Mouse (Mus musculus) kidney, adult 2 months (tissue): ENCODE measurements around the gene Slc7a9. TPM values are rescaled to one million over a fixed set of nuclear protein-coding genes. Genes with fewer than 3 reads are reported as not detected.
A peak's percentile ranks its signal among the peaks of the same experiment; 100 is the strongest.

Experiments used
- DNase-seq: peaks from one replicate; pipeline ENCODE4 v3.0.0; 2021
- H3K27ac ChIP-seq: fragments of 200-500 bp; 2 replicates; pipeline ENCODE4 v1.5.1; 2012; ENCODE audit warnings: low read depth, low read length, control low read depth, inconsistent platforms; ENCODE audit not compliant: insufficient read depth
- H3K27me3 ChIP-seq: fragments of 200-500 bp; replicated peaks from 2 replicates; pipeline ENCODE4 v1.6.1; 2012; ENCODE audit warnings: mild to moderate bottlenecking, moderate library complexity, low read length, inconsistent platforms; ENCODE audit not compliant: control insufficient read depth, insufficient read depth
- H3K36me3 ChIP-seq: fragments of 200-500 bp; 2 replicates; pipeline ENCODE4 v1.6.1; 2012; ENCODE audit warnings: mild to moderate bottlenecking, moderate library complexity, low read length, inconsistent platforms; ENCODE audit not compliant: control insufficient read depth, insufficient read depth
- H3K4me1 ChIP-seq: fragments of 200-500 bp; 2 replicates; pipeline ENCODE4 v1.6.1; 2011; ENCODE audit warnings: low read length; ENCODE audit not compliant: control insufficient read depth, insufficient read depth
- H3K4me3 ChIP-seq: fragments of 200-500 bp; 2 replicates; pipeline ENCODE4 v1.5.1; 2011; ENCODE audit warnings: mild to moderate bottlenecking, low read depth, low read length, control low read depth; ENCODE audit not compliant: insufficient read depth
- CTCF ChIP-seq: fragments of 200-500 bp; conservative IDR thresholded peaks from 2 replicates; pipeline ENCODE4 v1.5.1; 2011; ENCODE audit warnings: low read depth, mild to moderate bottlenecking, control low read depth, low read length, moderate library complexity, mixed read lengths; ENCODE audit not compliant: insufficient read depth, insufficient read length
- POLR2A ChIP-seq: fragments of 200-500 bp; IDR thresholded peaks from one replicate; pipeline ENCODE4 v1.6.1; 2011; ENCODE audit warnings: low read depth, low read length, control low read depth
- WGBS: fragments of 180-500 bp; shearing (Covaris S2); methylation state at CpG from one replicate; pipeline ENCODE4 v1.1.7; 2018; 5-methylcytosine and 5-hydroxymethylcytosine counted together
- polyA plus RNA-seq: library from polyadenylated mRNA; depleted of rRNA; stranded (reverse); fragments of >200 nt; gene quantifications from 2 replicates; pipeline ENCODE4 v1.2.3, GENCODE M21; 2012

Gene Slc7a9
- polyA plus RNA-seq, 1 experiment: 329 TPM

DNA sequence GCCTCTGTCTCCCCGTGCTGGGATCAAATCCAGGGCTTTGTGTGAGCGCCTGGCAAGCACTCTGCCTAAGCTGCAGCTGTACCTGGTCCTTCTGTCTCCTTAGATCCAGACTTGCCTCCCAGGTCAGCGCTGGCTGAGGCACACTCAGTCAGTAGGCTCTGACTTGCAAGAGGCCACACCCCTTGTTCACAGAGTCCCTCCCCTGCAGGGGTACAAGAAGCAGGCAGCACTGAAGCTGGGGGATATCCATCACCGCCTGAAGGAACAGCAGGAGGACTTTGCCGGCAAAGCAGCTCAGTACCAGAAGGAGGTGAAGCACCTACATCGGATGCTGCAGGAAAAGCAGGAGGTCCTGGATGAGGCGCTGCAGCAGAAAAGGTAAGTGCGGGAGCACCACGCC, 13.3 kb upstream of the Slc7a9 start:
- Histone ChIP-seq H3K36me3 (no peaks in the 10 kb centered on the region; the same call in none of the 2 replicates), H3K27ac (no peak overlapping the region), H3K4me3 (no peak overlapping the region), H3K27me3 (no peaks in the 10 kb centered on the region), H3K4me1 (no peaks in the 10 kb centered on the region)
- no peak for DNase-seq
- TF ChIP-seq POLR2A: no peak
- TF ChIP-seq CTCF: no peak
- 92% methylated on average over 9 of the region's 9 CpGs for WGBS

DNA sequence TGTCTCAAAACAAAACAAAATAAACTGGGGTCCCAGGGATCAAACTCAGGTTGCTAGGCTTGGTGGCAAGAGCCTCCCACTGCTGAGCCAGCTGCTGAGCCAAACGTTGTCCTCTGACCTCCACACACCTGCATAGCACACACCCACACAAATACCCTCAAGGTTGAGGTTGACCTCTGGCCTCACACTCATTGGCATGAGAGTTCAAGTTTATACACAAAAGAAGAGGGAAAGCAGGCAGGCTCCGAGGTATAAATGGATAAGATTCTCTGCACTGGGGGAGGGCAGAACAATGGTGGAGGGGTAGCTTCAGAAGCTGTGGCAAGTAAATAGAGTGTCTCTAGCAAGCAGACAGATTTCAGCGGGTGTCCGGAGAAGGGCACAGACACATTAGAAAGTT, 1.1 kb upstream of the Slc7a9 start:
- Histone ChIP-seq H3K27ac (peak overlapping the region; percentile 61), H3K27me3 (no peaks in the 10 kb centered on the region), H3K4me1 (peaks cover 12% of the 10 kb centered on the region; the same call in 1 of the 2 replicates), H3K36me3 (no peaks in the 10 kb centered on the region), H3K4me3 (no peak overlapping the region)
- DNase-seq: peak; percentile 81
- 23% methylated on average over 4 of the region's 4 CpGs for WGBS
- TF ChIP-seq CTCF: no peak
- TF ChIP-seq POLR2A: no peak

DNA sequence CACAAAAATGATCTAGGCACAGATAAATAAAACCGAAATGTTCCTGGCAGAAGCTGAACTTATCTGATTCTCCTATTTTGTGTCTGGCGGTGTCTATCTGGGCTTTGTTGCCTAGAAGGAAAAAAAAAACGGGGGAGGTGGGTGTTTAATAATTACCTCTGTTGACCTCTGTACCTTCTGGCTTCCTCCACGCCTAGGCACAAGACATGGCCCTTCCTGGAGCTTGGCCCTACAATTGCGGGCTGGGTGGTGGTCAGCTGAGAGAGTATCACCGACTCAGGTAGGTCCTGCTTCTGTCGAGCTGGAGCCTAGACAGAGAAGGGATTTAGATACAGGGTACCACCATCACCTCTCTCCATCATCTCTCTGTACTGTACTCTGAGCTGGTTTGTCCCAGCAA, 271 bp downstream of the Slc7a9 start:
- peak overlapping the region; percentile 61 for H3K27ac ChIP-seq
- TF ChIP-seq POLR2A (peak; percentile 80), CTCF (no peak)
- 38% methylated on average over 7 of the region's 7 CpGs for WGBS
- H3K4me3 ChIP-seq: peak overlapping the region; percentile 41
- H3K4me1 ChIP-seq: peaks cover 12% of the 10 kb centered on the region; the same call in 1 of the 2 replicates
- DNase-seq: peak; percentile 86
- no peaks in the 10 kb centered on the region for H3K27me3 ChIP-seq
- no peaks in the 10 kb centered on the region for H3K36me3 ChIP-seq

DNA sequence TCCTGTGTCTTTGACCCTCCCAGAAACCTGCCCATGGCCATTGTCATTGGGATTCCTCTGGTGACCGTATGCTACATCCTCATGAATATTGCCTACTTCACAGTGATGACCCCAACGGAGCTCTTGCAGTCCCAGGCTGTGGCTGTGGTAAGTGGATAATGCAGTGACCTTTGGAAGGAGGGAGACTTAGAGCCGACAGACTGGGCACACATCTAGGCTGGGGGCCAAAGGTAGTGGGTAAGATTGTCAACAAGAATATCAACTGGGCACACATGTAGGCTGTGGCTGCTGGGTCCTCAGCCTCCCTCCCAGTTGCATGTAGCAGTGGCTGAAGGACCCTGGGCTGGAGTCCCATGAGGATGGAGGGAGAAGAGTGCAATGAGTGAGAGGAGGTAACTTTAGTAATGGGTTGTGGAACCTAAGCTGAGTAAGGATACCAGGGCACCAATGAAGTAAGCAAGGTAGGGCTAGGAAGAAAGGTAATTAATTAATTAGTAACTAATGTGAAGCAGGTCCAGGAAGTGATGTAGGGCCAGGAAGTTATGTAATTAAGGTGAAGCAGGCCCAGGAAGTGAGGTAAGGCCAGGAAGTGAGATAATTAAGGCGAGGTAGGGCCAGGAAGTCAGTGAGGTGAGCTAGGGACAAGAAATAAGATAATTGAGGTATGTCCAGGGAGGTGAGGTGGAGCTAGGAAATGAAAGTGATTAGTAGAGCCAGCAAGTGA, 7.7 kb downstream of the Slc7a9 start:
- Histone ChIP-seq H3K27me3 (no peaks in the 10 kb centered on the region), H3K4me1 (peaks cover 6% of the 10 kb centered on the region; the same call in 1 of the 2 replicates), H3K4me3 (no peak overlapping the region), H3K27ac (no peak overlapping the region), H3K36me3 (no peaks in the 10 kb centered on the region; the same call in 1 of the 2 replicates)
- no peak for TF ChIP-seq POLR2A
- no peak for TF ChIP-seq CTCF
- 57% methylated on average over 4 of the region's 4 CpGs for WGBS
- DNase-seq: peak; percentile 69

DNA sequence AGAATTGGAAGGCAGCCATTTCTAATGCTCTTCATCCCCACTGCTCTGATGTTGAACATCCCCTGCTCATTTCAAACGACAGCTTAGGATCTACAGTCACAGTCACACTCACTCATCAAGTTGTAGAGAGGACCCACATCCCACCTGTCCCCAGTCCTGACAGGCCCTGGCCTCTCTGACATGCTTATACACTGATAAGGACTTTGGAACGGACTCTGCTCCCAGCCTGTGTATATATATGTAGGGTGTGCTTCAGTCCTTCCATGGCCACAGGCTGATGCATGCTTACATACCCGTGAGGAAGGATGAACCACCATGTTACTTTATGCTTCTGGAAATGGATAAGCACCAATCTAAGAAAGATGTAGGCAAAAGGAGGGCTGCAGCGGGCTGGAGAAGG, 12.4 kb downstream of the Slc7a9 start:
- no peak overlapping the region for H3K27ac ChIP-seq
- DNase-seq: no peak
- H3K36me3 ChIP-seq: no peaks in the 10 kb centered on the region; the same call in 1 of the 2 replicates
- 86% methylated on average over 4 of the region's 4 CpGs for WGBS
- H3K27me3 ChIP-seq: no peaks in the 10 kb centered on the region
- no peaks in the 10 kb centered on the region for H3K4me1 ChIP-seq
- TF ChIP-seq POLR2A: no peak
- TF ChIP-seq CTCF: no peak
- H3K4me3 ChIP-seq: no peak overlapping the region

DNA sequence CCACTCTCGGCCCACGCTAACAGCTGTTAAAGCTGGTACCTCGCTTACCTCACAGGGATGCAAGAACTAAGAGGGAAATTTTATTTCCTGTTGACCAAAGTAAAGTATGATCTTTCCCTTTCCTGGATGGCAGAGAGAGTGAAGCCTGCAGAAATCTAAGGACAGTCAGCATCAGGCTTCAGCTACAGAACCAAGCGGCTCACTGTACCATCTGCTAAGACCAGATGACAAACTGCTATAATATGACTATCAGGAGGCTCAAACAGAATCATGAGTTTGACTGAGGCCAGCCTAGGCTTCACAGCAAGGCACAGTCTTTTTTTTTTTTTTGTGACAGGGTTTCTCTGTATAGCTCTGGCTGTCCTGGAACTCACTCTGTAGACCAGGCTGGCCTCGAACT, 16.4 kb downstream of the Slc7a9 start:
- Histone ChIP-seq H3K4me3 (no peak overlapping the region), H3K4me1 (no peaks in the 10 kb centered on the region), H3K27me3 (no peaks in the 10 kb centered on the region), H3K27ac (no peak overlapping the region), H3K36me3 (no peaks in the 10 kb centered on the region)
- TF ChIP-seq CTCF (no peak), POLR2A (no peak)
- DNase-seq: no peak
- WGBS: 91% methylated on average over 5 of the region's 5 CpGs

DNA sequence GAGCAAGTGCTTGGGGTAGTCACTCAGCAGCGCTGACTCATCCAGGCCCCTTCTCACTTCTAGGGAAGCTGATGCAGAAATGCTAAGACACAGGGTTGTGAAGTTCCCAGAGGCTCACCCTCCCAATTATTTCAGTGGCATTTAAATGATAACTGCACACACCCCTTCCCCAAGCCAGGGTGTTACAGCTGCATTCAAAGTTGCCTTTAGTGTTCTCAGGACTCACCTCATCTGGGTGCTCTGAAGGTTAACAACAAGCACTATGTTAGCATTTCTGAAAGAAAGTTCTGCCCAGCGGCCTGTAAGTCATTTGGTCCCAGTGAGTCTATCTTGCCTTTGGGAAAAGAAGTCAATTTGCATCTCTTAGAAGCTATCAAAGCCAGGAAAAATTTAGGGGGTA, 19.3 kb downstream of the Slc7a9 start:
- Histone ChIP-seq H3K36me3 (no peaks in the 10 kb centered on the region), H3K4me3 (no peak overlapping the region), H3K27me3 (no peaks in the 10 kb centered on the region), H3K4me1 (no peaks in the 10 kb centered on the region), H3K27ac (no peak overlapping the region)
- TF ChIP-seq CTCF (no peak), POLR2A (no peak)
- DNase-seq: no peak
- 83% methylated on average over 2 of the region's 2 CpGs for WGBS
